Mouse (Mus musculus) heart, adult 2 months (tissue): ENCODE measurements at regions not wholly inside any gene's neighbourhood (a gene's known extent, or its start where the extent isn't known, plus 50 kb on each side); places are given as distances from the start of the nearest gene placed in this dataset.

ENCODE experiments used
- DNase-seq, 2 experiments: peaks; one replicate each; pipeline ENCODE4 v3.0.0; 2021
- H3K27ac ChIP-seq: fragments of 200-600 bp; 2 replicates; pipeline ENCODE4 v1.8.1; 2022
- H3K27me3 ChIP-seq: fragments of 200-500 bp; 2 replicates; pipeline ENCODE4 v1.6.1; 2012; ENCODE audit warnings: mild to moderate bottlenecking, low read length, inconsistent platforms, mixed read lengths; ENCODE audit not compliant: control insufficient read depth, insufficient read depth
- H3K36me3 ChIP-seq: fragments of 200-500 bp; 2 replicates; pipeline ENCODE4 v1.6.1; 2012; ENCODE audit warnings: low read length, inconsistent platforms; ENCODE audit not compliant: control insufficient read depth, insufficient read depth
- H3K4me1 ChIP-seq: fragments of 200-500 bp; 2 replicates; pipeline ENCODE4 v1.6.1; 2011; ENCODE audit warnings: low read length; ENCODE audit not compliant: control insufficient read depth, insufficient read depth
- H3K4me3 ChIP-seq: fragments of 200-600 bp; 2 replicates; pipeline ENCODE4 v1.8.1; 2022
- H3K79me2 ChIP-seq: fragments of 200-500 bp; replicated peaks from 2 replicates; pipeline ENCODE4 v1.6.1; 2012; ENCODE audit warnings: mild to moderate bottlenecking, inconsistent platforms, low read length, moderate library complexity, mixed read lengths; ENCODE audit not compliant: control insufficient read depth, insufficient read depth
- H3K9ac ChIP-seq: fragments of 200-500 bp; 2 replicates; pipeline ENCODE4 v1.6.1; 2012; ENCODE audit warnings: low read depth, mild to moderate bottlenecking, control low read depth, inconsistent platforms, low read length, mixed read lengths
- CTCF ChIP-seq: fragments of 200-600 bp; IDR thresholded peaks from 2 replicates; pipeline ENCODE4 v1.8.1; 2022; ENCODE audit warnings: antibody characterized with exemption, mild to moderate bottlenecking, moderate library complexity
- POLR2A ChIP-seq: fragments of 200-500 bp; IDR thresholded peaks from 2 replicates; pipeline ENCODE4 v1.6.1; 2011; ENCODE audit warnings: mild to moderate bottlenecking, low read depth, low read length, control low read depth; ENCODE audit not compliant: insufficient read depth
- WGBS: fragments of 180-500 bp; shearing (Covaris S2); methylation state at CpG from one replicate; pipeline ENCODE4 v1.1.7; 2018; 5-methylcytosine and 5-hydroxymethylcytosine counted together
- intact Hi-C: fragments of 180-260 bp; cut with DNase I; formaldehyde crosslinking; loops from one replicate; pipeline ENCODE4 v1.15.1; 2025

DNA sequence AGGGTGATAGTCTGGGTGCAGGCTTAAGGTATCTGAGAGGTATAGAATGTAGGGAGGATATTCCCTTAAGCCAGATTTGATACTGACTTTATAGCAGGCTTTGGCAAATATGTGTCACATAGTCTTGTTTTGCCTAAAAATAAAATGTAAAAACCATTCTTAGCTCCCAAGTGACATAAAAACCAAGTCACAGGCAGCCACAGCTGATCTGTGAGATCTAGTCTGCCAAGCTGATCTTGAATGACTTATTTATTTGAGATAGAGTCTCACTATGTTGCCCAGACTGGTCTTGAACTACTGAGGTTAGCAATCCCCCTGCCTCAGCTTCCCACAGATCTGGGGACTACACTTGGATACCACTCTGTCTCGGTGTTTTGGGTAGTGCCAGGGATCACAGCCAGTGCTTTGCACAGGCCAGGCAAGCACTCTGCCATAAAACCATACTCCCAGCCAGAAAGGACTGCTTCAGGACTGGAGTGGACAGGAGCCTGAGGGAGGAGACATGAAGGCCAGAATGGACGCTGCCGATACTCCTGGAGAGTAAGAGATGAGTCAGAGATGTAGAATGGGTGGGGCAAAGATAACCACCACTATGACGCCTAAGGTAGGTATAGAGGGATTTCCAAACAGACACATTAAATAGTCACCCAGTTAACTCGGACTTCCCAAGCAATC lies 51.0 kb upstream of the Rnf24 start:
- 52% methylated on average over 5 of the region's 5 CpGs for WGBS
- DNase-seq, result no peak
- intact Hi-C loops, result loop anchor here (5.0 kb wide), 1 partner anchor 141 kb away; the partner anchor contains the start of gene Pank2

More for the DNA sequence above, 51.0 kb upstream of the Rnf24 start:
- Histone ChIP-seq H3K27ac (peak overlapping the region; percentile 1; the same call in 1 of the 2 replicates), H3K9ac (no peak overlapping the region), H3K79me2 (no peaks in the 10 kb centered on the region), H3K4me1 (peaks cover 20% of the 10 kb centered on the region), H3K27me3 (no peaks in the 10 kb centered on the region), H3K36me3 (no peaks in the 10 kb centered on the region), H3K4me3 (no peak overlapping the region)
- no peak for TF ChIP-seq POLR2A
- no peak for TF ChIP-seq CTCF
